Mouse (Mus musculus) liver, embryonic 12.5 days (tissue): ENCODE data around the gene Mrpl27. TPM values are rescaled to one million over a fixed set of nuclear protein-coding genes. Genes with fewer than 3 reads are reported as not detected.
A peak's percentile ranks its signal among the peaks of the same experiment; 100 is the strongest.
"Not testable (repeated sequence)": the region's sequence is repeated elsewhere in the genome, so short reads cannot be mapped to it uniquely, and the experiment has no call there.

ENCODE experiments used
- ATAC-seq: fragments of 200-750 bp; cut with Nextera tagmentation; 2 replicates; pipeline ENCODE4 v1.8.0; 2017; ENCODE audit warnings: moderate number of reproducible peaks, mild to moderate bottlenecking, moderate library complexity
- H3K27ac ChIP-seq: fragments of 300-500 bp; sonication (generic); 2 replicates; pipeline ENCODE4 v1.5.1; 2016; ENCODE audit warnings: mild to moderate bottlenecking
- H3K27me3 ChIP-seq: fragments of 300-500 bp; sonication (generic); replicated peaks from 2 replicates; pipeline ENCODE4 v1.6.1; 2016; ENCODE audit warnings: mild to moderate bottlenecking, moderate library complexity
- H3K36me3 ChIP-seq: fragments of 300-500 bp; sonication (generic); 2 replicates; pipeline ENCODE4 v1.6.1; 2016; ENCODE audit warnings: mild to moderate bottlenecking, moderate library complexity
- H3K4me1 ChIP-seq: fragments of 300-500 bp; sonication (generic); 2 replicates; pipeline ENCODE4 v1.6.1; 2016
- H3K4me2 ChIP-seq: fragments of 300-500 bp; sonication (generic); 2 replicates; pipeline ENCODE4 v1.6.1; 2016; ENCODE audit warnings: mild to moderate bottlenecking, moderate library complexity
- H3K4me3 ChIP-seq: fragments of 300-500 bp; sonication (generic); 2 replicates; pipeline ENCODE4 v1.5.1; 2016; ENCODE audit warnings: mild to moderate bottlenecking, moderate library complexity
- H3K9ac ChIP-seq: fragments of 300-500 bp; sonication (generic); 2 replicates; pipeline ENCODE4 v1.6.1; 2016; ENCODE audit warnings: mild to moderate bottlenecking, moderate library complexity
- H3K9me3 ChIP-seq: fragments of 300-500 bp; sonication (generic); replicated peaks from 2 replicates; pipeline ENCODE4 v1.6.1; 2016; ENCODE audit warnings: mild to moderate bottlenecking, moderate library complexity
- WGBS: fragments of 180-500 bp; shearing (Covaris S2); methylation state at CpG from one replicate; pipeline ENCODE4 v1.1.7; 2016; ENCODE audit not compliant: insufficient replicate concordance; 5-methylcytosine and 5-hydroxymethylcytosine counted together
- polyA plus RNA-seq: library from polyadenylated mRNA; unstranded; fragments of >200 nt; fragmentation: Nextera tagmentation; extraction: Ambion mirVana; gene quantifications from 2 replicates; pipeline ENCODE4 v1.2.1, GENCODE M21; 2016

Gene Mrpl27
- polyA plus RNA-seq, 1 experiment from 2014 or later, result 89.1 TPM

DNA sequence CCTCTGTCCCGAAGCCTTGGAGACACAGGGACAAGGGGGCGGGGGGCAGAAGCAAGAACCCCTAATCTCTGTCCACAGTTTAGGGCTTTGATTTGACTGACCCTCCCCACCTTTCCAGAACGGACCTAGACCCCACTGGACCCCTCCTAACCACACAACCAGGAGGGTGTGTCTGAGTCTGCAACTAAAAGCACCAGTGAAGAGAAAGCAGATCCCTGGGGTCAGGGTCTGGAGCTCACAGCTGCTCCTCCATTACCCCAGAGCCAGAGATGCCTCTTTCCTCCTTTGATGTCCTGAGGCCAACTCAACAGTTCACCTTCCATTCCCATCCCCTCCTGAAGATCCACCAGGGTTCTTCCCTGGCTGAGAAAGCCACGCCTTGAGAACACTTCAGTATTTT is 22.7 kb downstream of the Mrpl27 start:
- 36% methylated on average over 4 of the region's 4 CpGs for WGBS
- peaks cover 30% of the 10 kb centered on the region for H3K4me1 ChIP-seq
- no peaks in the 10 kb centered on the region for H3K36me3 ChIP-seq
- H3K9ac ChIP-seq, result peak overlapping the region; percentile 94
- H3K9me3 ChIP-seq, result no peaks in the 10 kb centered on the region
- ATAC-seq, result no peak
- H3K4me2 ChIP-seq, result peak overlapping the region; percentile 98
- peak overlapping the region; percentile 95 for H3K4me3 ChIP-seq
- no peak overlapping the region for H3K27ac ChIP-seq
- H3K27me3 ChIP-seq, result no peaks in the 10 kb centered on the region

DNA sequence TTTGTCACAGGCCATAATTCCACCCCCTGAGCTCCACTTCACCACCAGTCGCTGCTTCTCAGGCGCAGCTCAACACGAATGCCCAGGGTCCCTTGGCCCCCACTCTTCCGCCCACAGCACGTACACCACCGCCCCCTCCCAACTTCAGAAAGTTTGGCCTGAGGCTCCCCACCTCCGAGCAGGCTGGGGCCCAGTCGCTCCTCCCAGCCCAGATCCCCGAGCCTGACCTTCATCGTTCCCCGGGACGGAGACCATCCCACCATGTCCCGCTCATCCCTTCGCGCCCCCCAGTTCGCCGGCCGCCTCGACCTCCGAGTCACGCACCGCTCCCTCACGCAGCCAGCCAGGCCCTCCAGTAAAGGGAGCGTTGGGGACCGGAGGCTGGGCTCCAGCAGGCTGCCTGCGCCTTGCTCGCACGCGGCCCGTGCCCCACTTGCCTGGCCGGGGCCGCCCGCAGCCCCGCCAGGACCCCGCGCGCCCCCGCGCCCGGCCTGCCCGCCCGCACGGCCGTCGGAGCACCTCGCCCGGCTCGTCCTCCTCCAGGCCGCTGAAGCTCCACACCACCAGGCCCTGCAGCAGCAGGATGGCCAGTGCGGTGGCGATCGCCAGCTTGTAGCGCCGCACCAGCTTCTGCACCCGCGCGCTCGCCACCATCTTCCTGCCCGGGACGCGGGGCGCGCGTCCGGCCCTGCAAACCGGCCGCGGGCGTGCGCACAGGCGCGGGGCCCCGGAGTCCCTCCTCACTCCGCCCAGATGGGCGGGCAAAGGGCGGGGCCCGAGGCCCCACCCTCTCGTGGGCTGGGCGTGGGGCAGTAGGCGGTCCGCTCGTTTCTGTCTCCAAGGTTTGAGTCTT is 23.4 kb downstream of the Mrpl27 start, which contains the start of gene Xylt2:
Xylt2 (minus strand) TSS at position 762 of the 853 bp plus-strand sequence.
- peak within 1 kb of the TSS; percentile 73 for H3K27ac ChIP-seq
- H3K4me1 ChIP-seq, result peaks cover 30% of the 10 kb centered on the region
- H3K9me3 ChIP-seq, result no peaks in the 10 kb centered on the region
- ATAC-seq, result peak; percentile 95
- peak within 1 kb of the TSS; percentile 95 for H3K4me3 ChIP-seq
- peak within 1 kb of the TSS; percentile 94 for H3K9ac ChIP-seq
- H3K36me3 ChIP-seq, result no peaks in the 10 kb centered on the region
- no peaks in the 10 kb centered on the region for H3K27me3 ChIP-seq
- peak within 1 kb of the TSS; percentile 98 for H3K4me2 ChIP-seq
- 0% methylated on average over 69 of the region's 82 CpGs for WGBS

DNA sequence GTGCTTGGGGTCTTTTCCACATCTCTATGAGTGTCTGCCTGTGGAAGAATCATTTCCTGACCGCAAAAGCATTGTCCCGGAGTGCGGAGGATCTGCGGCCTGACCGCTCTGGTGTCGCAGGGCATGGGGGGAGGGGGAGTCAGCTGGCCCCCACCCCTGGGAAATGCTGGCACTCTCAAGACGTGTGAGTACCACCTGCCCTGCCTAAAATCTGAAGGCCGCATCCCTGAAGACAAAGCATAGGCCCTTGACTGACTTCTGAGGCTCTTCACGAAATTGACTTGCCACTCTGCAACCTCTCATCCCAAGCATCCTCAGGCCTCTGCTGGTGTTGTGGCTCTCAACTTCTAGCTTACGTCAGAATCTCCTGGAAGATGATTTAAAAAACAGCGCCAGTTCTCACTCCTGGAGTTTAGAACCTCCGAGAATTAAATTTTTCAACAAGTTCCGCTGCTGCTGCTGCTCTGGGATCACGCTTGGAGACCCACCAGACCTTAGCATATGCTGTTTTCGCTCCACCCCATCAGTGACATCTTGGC is 24.1 kb downstream of the Mrpl27 start:
- Histone ChIP-seq H3K9me3 (no peaks in the 10 kb centered on the region), H3K4me2 (peak overlapping the region; percentile 98), H3K36me3 (no peaks in the 10 kb centered on the region), H3K27ac (no peak overlapping the region), H3K27me3 (no peaks in the 10 kb centered on the region), H3K4me3 (peak overlapping the region; percentile 95), H3K9ac (peak overlapping the region; percentile 59), H3K4me1 (peaks cover 30% of the 10 kb centered on the region)
- no peak; the same call in 1 of the 2 replicates for ATAC-seq
- WGBS, result 34% methylated on average over 15 of the region's 15 CpGs

DNA sequence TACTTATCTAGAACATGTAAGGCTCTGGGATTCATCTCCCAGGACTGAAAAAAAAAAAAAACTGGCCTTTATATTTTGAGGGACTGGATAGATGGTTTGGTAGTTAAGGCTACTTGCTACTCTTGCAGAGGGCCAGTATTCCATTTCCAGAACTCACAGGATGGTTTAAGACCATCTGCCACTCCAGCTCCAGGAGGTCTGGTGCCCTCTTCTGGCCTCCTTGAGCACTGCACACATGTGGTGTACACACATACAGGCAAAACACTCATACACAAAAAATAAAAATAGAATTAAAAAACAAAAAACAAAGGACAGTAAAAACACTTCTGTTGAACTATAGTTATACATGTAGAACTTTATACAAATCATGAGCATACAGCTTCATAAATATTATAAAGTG is 27.1 kb downstream of the Mrpl27 start:
- H3K4me3 ChIP-seq, result no peak overlapping the region
- H3K36me3 ChIP-seq, result no peaks in the 10 kb centered on the region
- ATAC-seq, result no peak
- H3K9ac ChIP-seq, result no peak overlapping the region
- no peak overlapping the region for H3K4me2 ChIP-seq
- no peaks in the 10 kb centered on the region for H3K27me3 ChIP-seq
- H3K9me3 ChIP-seq, result no peaks in the 10 kb centered on the region
- H3K4me1 ChIP-seq, result peaks cover 20% of the 10 kb centered on the region
- no peak overlapping the region for H3K27ac ChIP-seq

DNA sequence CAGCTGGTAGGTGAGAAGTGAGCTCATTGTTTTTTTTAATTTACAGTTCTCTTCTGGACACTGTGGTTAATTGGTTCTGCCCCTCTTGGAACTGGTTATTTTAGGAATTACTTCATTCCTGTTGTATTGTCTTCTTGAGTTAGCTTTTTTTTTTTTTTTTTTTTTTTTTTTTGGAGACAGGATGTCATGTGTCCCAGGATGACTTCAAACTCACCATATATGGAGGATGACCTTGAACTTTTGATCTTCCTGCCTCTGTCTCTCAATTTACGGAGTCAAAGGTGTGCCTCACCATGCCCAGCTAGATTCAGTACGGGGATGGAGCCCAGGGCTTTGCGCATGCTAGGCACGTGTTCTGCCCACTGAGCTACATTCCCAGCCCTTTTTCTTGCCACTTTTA is 28.1 kb downstream of the Mrpl27 start:
- no peak for ATAC-seq
- H3K27ac ChIP-seq, result no peak overlapping the region
- no peak overlapping the region for H3K4me3 ChIP-seq
- no peaks in the 10 kb centered on the region for H3K27me3 ChIP-seq
- 79% methylated on average over 4 of the region's 4 CpGs for WGBS
- peaks cover 10% of the 10 kb centered on the region for H3K4me1 ChIP-seq
- H3K4me2 ChIP-seq, result no peak overlapping the region
- no peaks in the 10 kb centered on the region for H3K36me3 ChIP-seq
- no peak overlapping the region for H3K9ac ChIP-seq
- no peaks in the 10 kb centered on the region for H3K9me3 ChIP-seq

DNA sequence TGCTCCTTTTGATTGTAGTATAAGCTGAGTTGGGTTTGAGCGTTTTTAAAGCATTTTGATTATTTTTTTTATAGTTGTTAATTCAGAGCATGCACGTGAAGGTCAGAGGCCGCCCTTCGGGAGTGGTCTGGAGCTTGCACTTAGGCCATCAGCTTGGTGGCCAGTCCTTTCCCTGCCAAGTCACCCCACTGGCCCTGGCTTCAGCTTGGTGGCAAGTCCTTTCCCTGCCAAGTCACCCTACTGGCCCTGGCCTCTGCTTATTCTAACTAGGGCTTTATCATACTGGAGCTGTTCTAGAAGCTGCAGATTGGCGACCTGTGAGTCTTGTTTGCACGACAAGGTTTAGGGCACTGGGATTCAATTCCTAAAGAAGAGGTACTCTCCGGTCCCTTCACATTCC is 28.9 kb downstream of the Mrpl27 start:
- Histone ChIP-seq H3K4me3 (no peak overlapping the region), H3K4me1 (peaks cover 4% of the 10 kb centered on the region), H3K9me3 (no peaks in the 10 kb centered on the region), H3K4me2 (no peak overlapping the region), H3K9ac (no peak overlapping the region), H3K27me3 (no peaks in the 10 kb centered on the region), H3K27ac (no peak overlapping the region), H3K36me3 (no peaks in the 10 kb centered on the region)
- no peak for ATAC-seq
- 62% methylated on average over 7 of the region's 7 CpGs for WGBS

DNA sequence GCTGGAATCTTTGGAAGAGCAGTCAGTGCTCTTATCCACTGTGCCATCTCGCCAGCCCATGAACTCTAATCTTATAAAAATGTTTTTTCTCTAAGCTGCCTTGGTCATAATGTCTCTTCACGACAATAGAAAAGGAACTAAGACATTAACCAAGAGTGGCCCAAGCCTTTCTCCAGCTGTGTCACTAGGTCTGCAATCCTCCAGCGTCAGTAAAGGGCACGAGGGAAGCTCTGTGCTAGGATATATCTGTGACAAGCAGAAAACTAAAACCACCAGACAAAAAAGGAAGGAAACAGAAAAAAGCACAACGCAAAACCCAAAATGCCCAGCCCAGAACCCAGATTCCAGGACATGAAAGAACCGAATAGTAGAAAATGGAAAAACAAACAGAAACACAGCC is 33.6 kb downstream of the Mrpl27 start:
- Histone ChIP-seq H3K27me3 (no peaks in the 10 kb centered on the region), H3K36me3 (no peaks in the 10 kb centered on the region), H3K9me3 (no peaks in the 10 kb centered on the region), H3K9ac (no peak overlapping the region), H3K27ac (no peak overlapping the region), H3K4me2 (no peak overlapping the region), H3K4me3 (no peak overlapping the region), H3K4me1 (no peaks in the 10 kb centered on the region)
- 25% methylated on average over 6 of the region's 6 CpGs for WGBS
- ATAC-seq, result no peak

DNA sequence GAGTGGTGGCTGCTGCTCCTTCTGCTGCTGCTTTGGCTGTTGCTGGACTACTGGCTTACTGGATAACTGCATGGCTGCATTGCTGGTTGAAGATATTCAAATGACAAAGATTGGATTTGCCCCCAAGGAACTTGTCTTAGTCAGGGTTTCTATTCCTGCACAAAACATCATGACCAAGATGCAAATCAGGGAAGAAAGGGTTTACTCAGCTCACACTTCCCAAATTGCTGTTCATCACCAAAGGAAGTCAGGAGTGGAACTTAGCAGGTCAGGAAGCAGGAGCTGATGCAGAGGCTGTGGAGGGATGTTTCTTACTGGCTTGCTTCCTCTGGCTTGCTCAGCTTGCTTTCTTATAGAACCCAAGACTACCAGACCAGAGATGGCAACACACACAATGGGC is 38.9 kb downstream of the Mrpl27 start:
- not testable (repeated sequence) for H3K27me3 ChIP-seq, ATAC-seq, H3K27ac ChIP-seq, H3K4me1 ChIP-seq, H3K36me3 ChIP-seq, H3K9me3 ChIP-seq, H3K9ac ChIP-seq, H3K4me2 ChIP-seq, H3K4me3 ChIP-seq

DNA sequence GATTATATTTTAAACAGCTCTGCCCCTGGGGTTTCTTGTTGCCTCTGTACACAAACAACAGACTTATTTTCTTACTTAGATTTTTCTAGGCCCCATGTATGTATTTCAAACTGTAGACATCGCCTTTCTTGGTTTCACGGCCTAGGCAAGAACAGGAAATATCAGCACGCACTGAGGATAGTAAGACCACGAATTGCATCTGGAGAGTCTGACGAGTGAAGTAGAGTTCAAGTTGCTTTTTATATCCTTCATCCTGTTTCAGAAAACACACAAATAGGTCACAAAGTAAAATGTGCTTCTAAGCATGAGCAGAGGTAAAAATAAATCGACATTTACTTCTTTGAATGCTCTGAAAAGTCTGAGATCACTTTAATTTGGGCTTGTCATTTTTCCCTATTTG is 41.9 kb downstream of the Mrpl27 start:
- no peak overlapping the region for H3K4me2 ChIP-seq
- no peak overlapping the region for H3K27ac ChIP-seq
- no peaks in the 10 kb centered on the region for H3K9me3 ChIP-seq
- H3K36me3 ChIP-seq, result no peaks in the 10 kb centered on the region
- 43% methylated on average over 6 of the region's 6 CpGs for WGBS
- no peak for ATAC-seq
- H3K4me1 ChIP-seq, result no peaks in the 10 kb centered on the region
- 0 out of 2 replicates have a peak, but pooled peaks cover 3% of the 10 kb centered on the region for H3K27me3 ChIP-seq
- H3K9ac ChIP-seq, result no peak overlapping the region
- no peak overlapping the region for H3K4me3 ChIP-seq

DNA sequence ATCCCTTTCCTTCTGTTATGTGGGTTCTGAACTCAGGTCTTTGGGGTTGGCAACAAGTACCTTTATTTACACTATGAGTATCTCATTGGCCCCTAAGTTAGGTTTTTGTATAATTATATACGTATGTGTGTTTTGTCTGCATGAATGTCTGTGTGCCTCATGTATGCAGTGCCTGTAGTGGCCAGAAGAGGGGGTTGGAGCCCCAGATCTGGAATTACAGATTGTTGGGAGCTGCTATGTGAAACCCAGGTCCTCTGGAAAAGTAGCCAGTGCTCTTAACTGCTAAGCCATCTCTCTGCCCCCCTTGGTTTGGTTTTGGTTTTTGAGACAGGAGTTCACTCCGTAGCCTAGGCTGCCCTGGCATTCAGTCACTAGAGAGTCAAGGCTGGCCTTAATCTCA is 43.6 kb downstream of the Mrpl27 start:
- H3K4me1 ChIP-seq, result no peaks in the 10 kb centered on the region
- H3K27me3 ChIP-seq, result peaks cover 14% of the 10 kb centered on the region; the same call in 1 of the 2 replicates
- H3K9me3 ChIP-seq, result no peaks in the 10 kb centered on the region
- no peak overlapping the region for H3K9ac ChIP-seq
- WGBS, result 77% methylated on average over 2 of the region's 2 CpGs
- no peak overlapping the region for H3K27ac ChIP-seq
- H3K4me3 ChIP-seq, result no peak overlapping the region
- no peaks in the 10 kb centered on the region for H3K36me3 ChIP-seq
- no peak overlapping the region for H3K4me2 ChIP-seq
- no peak for ATAC-seq

DNA sequence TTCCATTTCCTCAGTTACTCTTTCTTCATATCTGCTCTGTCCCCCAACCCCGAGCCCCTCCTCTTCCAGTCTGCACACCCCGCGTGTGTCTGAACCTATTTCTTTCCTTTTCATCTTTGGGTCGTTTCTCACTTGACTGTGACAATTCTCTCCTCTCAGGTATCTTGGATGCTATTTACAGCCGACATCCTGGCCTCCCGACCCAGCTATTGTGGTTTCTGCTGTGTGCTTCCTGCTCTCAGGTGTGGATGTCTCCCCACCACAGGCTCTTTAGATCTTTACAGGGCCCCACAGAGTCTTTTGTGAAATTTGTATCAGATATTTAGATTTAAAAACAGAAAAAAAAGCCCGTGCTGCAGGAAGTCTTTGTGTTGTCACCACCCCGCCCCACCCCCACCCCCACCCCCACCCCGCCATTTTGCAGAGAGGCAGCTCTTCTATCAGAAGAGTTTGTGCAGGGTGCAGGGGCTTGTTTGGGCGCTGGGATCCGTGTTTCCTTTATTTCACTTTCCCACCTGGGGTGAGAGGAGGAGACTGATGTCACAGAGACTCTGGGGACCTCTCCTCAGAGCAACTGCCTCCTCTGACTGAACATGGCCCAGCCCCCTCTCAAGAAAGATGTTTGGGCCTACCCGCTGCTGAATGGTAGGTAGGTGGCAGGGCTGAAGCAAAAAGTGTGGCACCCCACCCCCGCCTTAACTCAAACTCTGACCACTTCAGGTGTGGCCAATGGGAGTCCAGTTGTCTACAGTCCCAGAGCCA is 44.3 kb downstream of the Mrpl27 start:
- Histone ChIP-seq H3K4me1 (no peaks in the 10 kb centered on the region), H3K4me2 (no peak overlapping the region), H3K9ac (no peak overlapping the region), H3K27ac (no peak overlapping the region), H3K27me3 (peaks cover 17% of the 10 kb centered on the region; the same call in 1 of the 2 replicates), H3K4me3 (no peak overlapping the region), H3K36me3 (no peaks in the 10 kb centered on the region), H3K9me3 (no peaks in the 10 kb centered on the region)
- 34% methylated on average over 13 of the region's 13 CpGs for WGBS
- no peak for ATAC-seq

DNA sequence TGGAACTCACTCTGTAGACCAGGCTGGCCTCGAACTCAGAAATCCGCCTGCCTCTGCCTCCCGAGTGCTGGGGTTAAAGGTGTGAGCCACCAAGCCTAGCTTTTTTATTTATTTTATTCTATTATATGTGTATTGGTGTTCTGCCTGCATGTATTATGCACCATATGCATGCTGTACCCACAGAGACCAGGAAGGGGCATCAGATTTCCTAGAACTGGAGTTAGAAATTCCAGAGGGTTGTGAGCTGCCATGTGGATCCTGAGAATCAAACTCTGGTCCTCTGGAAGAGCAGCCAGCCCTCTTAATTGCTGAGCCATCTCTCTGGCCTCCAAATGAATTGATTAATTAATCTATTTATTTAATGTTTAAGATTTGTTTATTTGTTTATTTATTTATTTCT is 45.8 kb downstream of the Mrpl27 start:
- Histone ChIP-seq H3K4me1 (no peaks in the 10 kb centered on the region), H3K27ac (no peak overlapping the region), H3K4me3 (no peak overlapping the region), H3K9me3 (no peaks in the 10 kb centered on the region), H3K36me3 (no peaks in the 10 kb centered on the region), H3K27me3 (peaks cover 21% of the 10 kb centered on the region; the same call in 1 of the 2 replicates), H3K9ac (no peak overlapping the region), H3K4me2 (no peak overlapping the region)
- WGBS, result 74% methylated on average over 3 of the region's 3 CpGs
- no peak for ATAC-seq
